Mouse (Mus musculus) testis, adult 2 months (tissue): ENCODE measurements around the gene Ndel1.

Source experiments
- CTCF ChIP-seq: fragments of 200-500 bp; IDR thresholded peaks from 2 replicates; pipeline ENCODE4 v1.5.1; 2012; ENCODE audit warnings: low read depth, mild to moderate bottlenecking, inconsistent platforms, low read length, moderate library complexity; ENCODE audit not compliant: control insufficient read depth, insufficient read depth, insufficient replicate concordance
- POLR2A ChIP-seq: fragments of 200-500 bp; IDR thresholded peaks from 2 replicates; pipeline ENCODE4 v1.6.1; 2012; ENCODE audit warnings: low read depth, mild to moderate bottlenecking, inconsistent platforms, low read length, moderate library complexity; ENCODE audit not compliant: control insufficient read depth

- TF ChIP-seq CTCF: no peak
- no peak for TF ChIP-seq POLR2A
Observed at GRCm38 (mm10) chr11:68798258-68798657, 73.4 kb downstream of the Ndel1 start.
